Mouse (Mus musculus) CD4-positive naive resting alpha-beta T cell, adult 76 days (primary cell): ENCODE data around the gene Rab1a. TPM values are rescaled to one million over a fixed set of nuclear protein-coding genes. Genes with fewer than 3 reads are reported as not detected.

Experiments used
- total RNA-seq: library from RNA; stranded (reverse); gene quantifications from one replicate; pipeline ENCODE4 v1.2.4, GENCODE M21; 2023

Gene Rab1a
- 101 TPM for total RNA-seq

GRCm38 (mm10) chr11:20200713-20201575 lies at the start of gene Rab1a:
TSS of gene Rab1a (plus strand) at chr11:20201432.

GRCm38 (mm10) chr11:20249296-20250110 lies 48.3 kb downstream of the Rab1a start, which contains the start of gene Cep68:
TSS of gene Cep68 (minus strand) at chr11:20249429.

Other genes starting within 250 kb of the Rab1a start
- gene Actr2, start 88.5 kb upstream of the Rab1a start, total RNA-seq: 244 TPM
- 26.2 TPM for gene Cep68, start 48.0 kb downstream of the Rab1a start, total RNA-seq
- gene Slc1a4, start 131.3 kb downstream of the Rab1a start, total RNA-seq: 0.88 TPM